Mouse (Mus musculus) urinary bladder, postnatal 14 days (tissue): Measurements from ENCODE around the gene Tmem40.

ENCODE experiments used
- DNase-seq: peaks from one replicate; pipeline ENCODE4 v3.0.0; 2021; ENCODE audit warnings: low spot score

Gene Tmem40

DNA sequence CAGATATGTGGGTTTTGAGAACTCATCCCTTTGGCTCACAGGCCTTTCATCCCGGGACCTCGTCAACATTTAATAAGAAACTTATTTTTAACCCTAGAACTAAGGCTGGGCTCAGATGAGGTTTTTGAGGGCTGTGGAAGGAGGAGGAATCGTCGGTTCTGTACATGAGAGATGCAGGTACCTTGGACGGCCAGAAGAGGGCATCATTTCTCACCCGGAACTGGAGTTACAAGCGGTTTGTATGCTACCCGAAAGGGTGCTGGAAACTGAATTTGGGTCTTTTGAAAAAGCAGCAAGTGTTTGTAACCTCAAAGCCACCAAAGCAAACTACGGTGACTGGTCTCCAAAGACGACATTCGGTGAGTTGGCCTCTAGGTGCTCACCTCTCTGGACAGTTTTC is 60.9 kb downstream of the Tmem40 start:
- no peak for DNase-seq

DNA sequence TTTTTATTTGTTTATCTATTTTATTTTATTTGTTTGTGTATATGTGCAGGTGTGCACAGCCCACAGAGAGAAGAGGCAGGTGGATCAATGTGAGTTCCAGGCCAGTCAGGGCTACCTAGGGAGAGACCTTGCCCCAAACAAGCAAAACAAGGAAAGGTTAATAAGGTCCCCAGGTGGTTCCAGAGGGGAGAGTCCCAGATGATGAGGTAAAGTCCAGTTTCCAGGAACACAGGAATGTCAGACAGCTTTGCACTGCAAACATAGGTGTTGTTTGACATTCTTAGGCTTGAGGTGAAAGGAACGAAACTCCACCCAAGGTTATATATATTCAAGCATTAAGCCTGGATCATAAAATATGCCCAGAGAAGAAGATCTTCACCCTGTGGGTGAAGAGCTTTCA is 61.4 kb downstream of the Tmem40 start:
- DNase-seq = no peak

DNA sequence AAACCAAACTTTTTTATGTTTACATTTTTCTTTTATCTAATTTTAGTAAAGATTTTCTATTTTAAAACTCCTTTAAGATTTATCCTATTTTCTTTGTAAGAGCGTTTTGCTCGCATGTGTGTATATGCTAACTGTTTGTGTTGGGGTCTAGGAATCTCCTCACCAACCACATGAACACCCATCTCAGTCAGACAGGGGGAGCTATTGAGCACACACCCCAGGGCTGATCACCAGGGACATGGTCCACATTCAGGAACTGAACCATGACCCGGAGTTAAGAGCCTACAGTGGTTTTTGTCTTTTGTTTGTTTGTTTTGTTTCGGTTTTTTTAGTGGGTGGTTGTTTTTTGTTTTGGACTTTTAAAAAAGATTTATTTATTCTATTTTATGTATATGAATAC is 63.5 kb downstream of the Tmem40 start:
- no peak for DNase-seq

DNA sequence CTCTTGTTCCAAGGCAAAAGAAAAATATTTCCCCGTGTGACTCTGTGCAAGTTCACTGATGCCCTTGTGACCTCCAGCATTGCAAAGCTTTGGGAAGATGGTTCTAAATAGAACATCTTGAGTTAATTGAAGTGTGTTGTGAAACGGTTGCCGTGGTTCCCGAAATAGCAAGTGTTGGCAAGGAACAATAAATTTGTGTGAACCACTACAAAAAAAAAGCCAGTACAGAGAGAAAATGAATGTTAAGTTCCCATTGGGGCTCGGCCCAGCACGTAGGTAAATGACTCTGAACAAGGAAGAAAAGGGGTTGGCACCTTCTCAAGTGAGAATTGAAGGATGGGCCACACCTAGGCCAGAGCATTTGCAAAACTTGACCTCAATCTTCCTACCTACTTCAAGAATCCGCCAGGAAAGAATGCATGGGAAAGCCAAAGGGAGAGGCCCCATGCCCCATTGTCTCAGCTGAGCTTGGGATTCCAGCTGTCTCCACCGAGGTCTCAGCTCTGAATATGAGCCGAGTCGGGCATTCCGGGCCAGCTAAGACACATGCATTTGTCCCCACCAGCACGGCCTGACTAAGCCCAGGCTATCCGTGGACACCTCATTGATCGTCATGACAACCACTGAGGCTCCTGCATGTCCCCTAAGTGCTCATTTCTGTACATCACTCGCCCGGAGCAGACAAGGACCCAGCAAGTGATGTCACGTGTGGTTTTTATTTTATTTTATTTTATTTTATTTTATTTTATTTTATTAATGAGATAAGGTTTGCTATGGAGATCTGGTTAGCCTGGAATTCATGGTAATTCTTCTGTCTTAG is 64.3 kb downstream of the Tmem40 start:
- DNase-seq = no peak

DNA sequence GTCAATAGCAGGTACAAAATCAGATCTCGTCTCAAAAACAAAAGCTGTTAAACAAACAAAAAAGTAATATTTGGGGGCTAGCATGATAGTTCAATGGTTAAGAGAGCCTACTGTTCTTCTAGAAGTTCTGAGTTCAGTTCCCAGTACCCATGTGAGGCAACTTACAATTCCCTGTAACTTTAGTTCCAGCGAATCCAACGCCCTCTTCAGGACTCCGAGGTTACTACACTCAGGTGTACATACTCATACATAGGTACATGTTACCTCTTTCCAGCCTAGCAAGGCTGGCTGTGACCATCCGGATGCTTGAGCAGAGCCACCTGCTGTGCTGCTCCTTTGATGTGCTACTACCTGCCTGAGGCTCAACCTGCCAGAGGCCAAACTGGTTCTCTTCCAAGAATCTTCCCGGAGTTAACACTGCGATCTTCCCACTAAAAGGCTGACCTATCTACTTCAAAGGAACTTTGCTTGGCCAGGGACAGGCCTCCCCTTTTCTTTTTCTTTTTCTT is 65.4 kb downstream of the Tmem40 start:
- DNase-seq = no peak

DNA sequence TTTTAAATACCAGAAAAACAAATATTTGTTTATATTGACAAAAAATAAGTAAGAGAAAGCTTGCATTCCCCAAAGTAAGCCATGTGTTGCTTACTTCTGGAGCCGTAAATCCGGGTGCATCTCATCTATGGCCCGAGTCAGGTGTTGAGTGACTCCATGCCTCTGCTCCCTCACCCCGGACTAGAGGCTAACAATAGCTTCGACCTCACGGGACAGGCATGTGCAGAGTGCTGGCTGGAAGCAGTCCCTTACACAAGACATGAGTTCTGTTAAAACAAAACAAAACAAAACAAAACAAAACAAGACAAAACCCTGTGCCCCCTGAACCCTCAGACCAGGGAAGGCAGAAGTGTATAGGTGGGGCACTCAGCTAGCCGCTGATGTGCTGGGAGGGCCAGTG is 67.1 kb downstream of the Tmem40 start:
- DNase-seq = no peak

DNA sequence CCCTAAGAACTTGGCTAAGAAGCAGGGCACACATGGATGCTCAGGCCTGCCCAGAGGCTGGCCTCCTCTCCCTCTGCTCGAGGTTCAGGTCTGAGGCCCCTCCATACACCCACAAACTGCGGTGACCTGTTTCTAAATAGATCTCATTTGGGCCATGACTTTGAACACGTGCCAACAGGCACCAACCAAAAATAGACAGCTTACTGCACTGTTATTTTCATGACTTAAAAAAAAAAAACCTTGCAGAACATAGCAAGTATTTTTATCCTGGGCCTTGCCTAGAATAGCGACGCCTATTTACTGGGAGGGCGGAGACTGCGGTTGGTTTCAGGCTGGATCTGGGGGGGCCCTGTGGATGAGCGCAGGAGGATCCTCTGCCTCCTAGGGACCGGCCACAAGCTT is 67.8 kb downstream of the Tmem40 start:
- DNase-seq = no peak

DNA sequence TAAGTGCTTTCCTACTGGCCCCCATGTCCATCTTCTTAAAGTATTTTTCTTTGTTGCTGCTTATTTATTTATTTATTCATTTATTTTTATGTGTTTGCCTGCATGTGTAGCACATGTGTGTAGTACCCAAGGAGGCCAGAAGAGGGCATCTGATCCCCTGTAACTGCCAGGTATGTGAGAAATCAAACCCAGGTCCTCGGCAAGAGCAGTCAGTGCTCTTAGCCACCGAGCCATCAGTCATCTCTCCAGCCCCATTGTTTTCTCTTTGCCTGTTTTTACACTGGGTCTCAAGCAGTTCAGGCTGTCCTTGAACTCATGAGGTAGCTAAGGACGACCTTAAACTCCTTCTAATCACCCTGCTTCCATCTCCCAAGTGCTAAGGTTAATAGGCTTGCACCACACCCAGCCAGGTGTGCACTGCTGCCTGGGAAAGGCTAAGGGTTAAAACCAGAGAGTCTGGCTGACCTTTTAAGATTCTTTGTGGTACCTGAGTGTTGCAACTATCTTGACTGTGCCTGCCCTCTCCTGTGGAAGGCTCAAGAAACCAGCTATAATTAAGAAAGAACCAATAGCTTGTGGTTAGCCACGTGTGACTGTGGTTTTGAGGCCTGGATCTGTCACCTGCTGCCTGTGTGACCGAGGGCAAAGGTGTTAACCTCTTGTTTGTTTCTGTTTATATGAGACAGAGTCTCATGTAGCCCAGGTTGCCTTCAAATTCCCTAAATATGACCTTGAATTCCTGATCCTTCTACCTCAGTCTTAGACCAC is 69.1 kb downstream of the Tmem40 start:
- DNase-seq = no peak

DNA sequence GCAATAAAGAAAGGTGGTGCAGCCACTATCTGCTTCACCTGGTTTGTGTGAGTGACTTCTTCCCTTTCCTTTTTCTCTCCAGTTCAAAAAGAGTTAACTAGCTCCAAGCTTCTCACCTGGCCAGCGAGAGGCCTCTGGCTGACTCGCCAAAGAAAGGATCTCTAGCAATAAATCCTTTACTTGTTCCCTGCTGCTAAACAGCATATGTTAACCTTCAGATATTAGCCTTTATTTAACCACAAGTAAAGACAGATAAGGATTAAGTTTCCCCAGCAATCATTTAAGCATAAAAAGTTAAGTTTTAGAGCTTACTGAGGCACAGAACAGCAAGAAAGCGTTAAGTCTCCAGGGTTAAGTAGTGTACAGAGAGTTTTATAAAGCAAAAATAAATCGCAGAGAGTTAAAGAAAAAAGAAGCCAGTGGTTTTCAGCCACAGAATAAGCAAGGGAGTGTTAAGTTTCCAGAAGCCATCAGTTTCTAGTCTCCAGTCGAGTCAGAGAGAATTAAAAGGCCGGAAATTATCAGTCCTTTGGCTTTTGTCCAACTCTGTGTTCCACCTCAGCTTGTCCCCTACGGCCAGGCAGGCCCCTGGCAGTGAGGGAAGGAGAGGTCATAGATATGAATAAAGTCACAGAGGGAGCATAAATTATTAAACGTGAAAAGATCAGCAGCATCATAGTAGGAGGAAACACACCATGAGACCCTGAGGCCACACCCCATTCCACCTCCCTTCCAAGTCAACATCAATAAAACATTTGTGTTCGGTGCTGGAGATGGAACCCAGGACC is 69.9 kb downstream of the Tmem40 start:
- DNase-seq = no peak

DNA sequence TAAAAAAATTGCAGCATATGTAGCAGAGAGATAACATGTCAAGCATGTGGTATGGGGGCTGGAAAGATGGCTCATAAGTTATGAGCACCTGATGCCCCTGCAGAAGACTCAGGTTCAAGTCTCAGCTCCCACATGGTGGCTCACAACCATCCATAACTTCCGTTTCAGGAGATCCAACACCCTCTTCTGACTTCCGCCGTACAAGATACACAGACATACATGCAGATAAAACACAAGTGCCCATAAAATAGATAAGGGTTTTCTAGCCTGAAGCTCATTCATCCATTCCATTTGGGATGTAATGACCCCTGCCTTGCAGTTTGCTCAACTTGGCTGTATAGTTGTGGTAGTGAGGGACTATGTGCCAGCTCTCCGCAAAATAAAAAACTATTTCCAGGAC is 72.1 kb downstream of the Tmem40 start:
- DNase-seq = no peak

DNA sequence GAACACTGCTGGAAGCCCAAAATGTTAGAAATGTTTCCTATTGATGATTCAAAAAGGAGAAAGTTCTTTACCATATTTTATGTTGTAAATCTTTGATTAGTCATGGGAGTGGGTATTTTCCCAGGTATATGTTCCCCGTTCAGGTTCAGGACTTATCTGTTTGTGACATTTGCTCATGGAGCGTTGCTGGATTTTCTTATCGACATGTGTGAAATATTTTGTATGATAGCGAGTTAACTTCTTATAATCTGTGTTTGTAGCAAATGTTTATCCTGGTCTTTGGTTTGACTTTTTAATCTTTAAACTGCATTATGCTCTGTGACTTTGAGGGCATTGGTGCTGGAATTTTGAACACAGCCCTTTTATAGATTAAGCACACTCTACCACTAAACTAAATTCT is 73.6 kb downstream of the Tmem40 start:
- no peak for DNase-seq

DNA sequence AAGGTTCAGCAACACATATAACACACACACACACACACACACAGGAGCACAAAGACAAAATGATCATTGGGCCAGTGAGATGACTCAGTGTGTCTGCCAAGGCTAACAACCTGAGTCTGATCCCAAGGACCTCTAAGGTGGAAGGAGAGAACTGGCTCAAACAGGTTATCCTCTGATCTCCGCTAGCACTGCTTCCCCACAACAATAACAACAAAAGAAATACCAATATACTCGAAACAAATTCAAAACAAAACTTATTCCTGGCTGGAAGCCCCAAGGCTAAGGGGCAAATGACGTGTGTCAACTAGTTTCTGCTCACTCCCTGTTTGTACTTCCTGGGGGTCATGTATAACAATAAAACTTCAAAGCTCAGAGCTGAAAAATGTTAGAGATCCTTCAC is 74.5 kb downstream of the Tmem40 start:
- DNase-seq = no peak

DNA sequence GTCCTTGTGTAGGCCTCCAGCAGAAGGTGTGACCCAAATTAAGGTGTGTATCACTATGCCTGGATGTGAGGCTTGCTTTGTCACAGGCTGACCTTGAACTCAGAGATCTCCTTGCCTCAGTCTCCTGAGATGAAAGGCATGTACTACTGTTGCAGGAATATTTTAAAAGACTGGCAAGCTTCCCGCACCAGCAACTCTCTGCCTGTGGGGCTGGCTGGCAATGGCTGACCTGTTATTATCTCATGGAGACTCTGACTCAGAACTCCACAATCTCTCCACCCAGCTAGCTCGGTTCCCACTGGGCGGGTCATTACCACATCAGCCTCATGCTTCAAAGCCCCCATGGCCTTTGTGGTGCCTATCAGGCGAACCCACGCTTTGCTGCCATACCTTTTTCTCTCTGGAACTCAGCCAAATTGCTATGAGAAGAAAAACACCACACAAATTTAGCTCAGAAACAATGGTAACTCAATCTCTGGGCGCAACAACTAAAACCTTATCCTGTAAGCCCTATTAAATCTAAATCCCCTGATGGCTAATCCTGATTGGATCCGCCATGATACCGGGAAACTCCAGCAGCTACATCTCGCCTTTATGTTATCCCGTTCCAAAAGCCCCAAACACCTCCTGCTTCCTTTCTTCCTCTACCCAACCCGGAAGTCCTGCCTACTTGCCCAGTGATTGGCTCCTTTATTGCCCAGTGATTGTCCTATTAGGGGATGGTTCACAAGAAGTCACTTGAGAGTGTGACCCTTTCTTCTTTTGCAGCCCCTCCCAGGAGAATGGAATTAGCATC is 77.2 kb downstream of the Tmem40 start:
- DNase-seq = no peak

DNA sequence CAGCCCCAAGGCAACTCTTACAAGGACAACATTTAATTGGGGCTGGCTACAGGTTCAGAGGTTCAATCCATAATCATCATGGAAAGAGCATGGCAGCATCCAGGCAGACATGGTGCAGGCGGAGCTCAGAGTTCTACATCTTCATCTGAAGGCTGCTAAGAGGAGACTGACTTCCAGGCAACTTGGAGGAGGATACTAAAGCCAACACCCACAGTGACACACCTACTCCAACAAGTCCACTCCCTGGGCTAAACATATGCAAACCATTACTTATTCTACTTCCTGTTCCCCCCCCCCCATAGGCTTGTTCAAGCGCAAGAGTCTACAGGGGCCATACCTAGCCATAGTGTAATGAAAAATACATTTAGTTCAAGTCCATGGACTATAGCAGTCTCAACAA is 77.9 kb downstream of the Tmem40 start:
- DNase-seq = no peak

DNA sequence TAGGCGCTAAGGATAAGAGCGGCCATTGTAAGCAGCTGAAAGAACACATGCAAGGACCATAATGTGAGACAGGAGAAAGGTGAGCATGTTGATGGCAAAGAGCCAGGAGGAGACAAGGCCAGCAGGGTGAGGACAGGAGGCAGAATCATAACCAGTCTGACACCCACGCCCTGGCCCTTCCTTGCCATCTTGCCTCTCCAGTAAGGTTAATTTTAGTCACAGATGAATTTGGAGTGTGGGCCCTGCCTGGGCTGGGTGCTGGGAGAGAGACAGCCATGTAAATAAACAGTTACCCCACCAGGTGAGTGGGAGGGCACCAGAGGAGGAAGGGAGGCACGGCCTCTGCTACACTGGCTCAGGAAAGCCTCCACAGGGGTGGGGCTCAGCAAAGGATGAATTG is 81.1 kb downstream of the Tmem40 start:
- no peak for DNase-seq
